Mouse (Mus musculus) kidney, postnatal 0 days (tissue): ENCODE results near the gene Gm11555. TPM values are rescaled to one million over a fixed set of nuclear protein-coding genes. Genes with fewer than 3 reads are reported as not detected.
"Not testable (repeated sequence)": the region's sequence is repeated elsewhere in the genome, so short reads cannot be mapped to it uniquely, and the experiment has no call there.

Experiments used
- ATAC-seq: fragments of 200-750 bp; cut with Nextera tagmentation; replicated peaks from 2 replicates; pipeline ENCODE4 v1.8.0; 2017; ENCODE audit warnings: low read depth, moderate number of reproducible peaks, moderate TSS enrichment, moderate library complexity; ENCODE audit not compliant: low FRiP score
- DNase-seq: peaks from one replicate; pipeline ENCODE4 v3.0.0-alpha.2; 2016; ENCODE audit warnings: low spot score
- H3K27ac ChIP-seq: fragments of 300-500 bp; sonication (generic); 2 replicates; pipeline ENCODE4 v1.5.1; 2014; ENCODE audit warnings: mild to moderate bottlenecking
- H3K27me3 ChIP-seq: fragments of 300-500 bp; sonication (generic); 2 replicates; pipeline ENCODE4 v1.6.1; 2014; ENCODE audit warnings: low read length, mixed read lengths; ENCODE audit not compliant: insufficient read depth
- H3K36me3 ChIP-seq: fragments of 300-500 bp; sonication (generic); 2 replicates; pipeline ENCODE4 v1.6.1; 2014; ENCODE audit warnings: low read length, mixed read lengths; ENCODE audit not compliant: insufficient read depth
- H3K4me1 ChIP-seq: fragments of 300-500 bp; sonication (generic); replicated peaks from 2 replicates; pipeline ENCODE4 v1.6.1; 2014; ENCODE audit warnings: antibody characterized with exemption, low read length, mixed read lengths; ENCODE audit not compliant: insufficient read depth
- H3K4me2 ChIP-seq: fragments of 300-500 bp; sonication (generic); 2 replicates; pipeline ENCODE4 v1.6.1; 2014; ENCODE audit warnings: mild to moderate bottlenecking, low read length, moderate library complexity, mixed read lengths
- H3K4me3 ChIP-seq: fragments of 300-500 bp; sonication (generic); replicated peaks from 2 replicates; pipeline ENCODE4 v1.5.1; 2014; ENCODE audit warnings: low read depth, low read length
- H3K9ac ChIP-seq: fragments of 300-500 bp; sonication (generic); 2 replicates; pipeline ENCODE4 v1.6.1; 2014; ENCODE audit warnings: low read depth, low read length
- H3K9me3 ChIP-seq: fragments of 300-500 bp; sonication (generic); replicated peaks from 2 replicates; pipeline ENCODE4 v1.6.1; 2016; ENCODE audit warnings: low read length, inconsistent platforms, mixed read lengths
- CTCF ChIP-seq: IDR thresholded peaks from 2 replicates; pipeline ENCODE4 v1.5.1; 2016; ENCODE audit warnings: antibody characterized with exemption, low read depth, mild to moderate bottlenecking, moderate library complexity
- WGBS: fragments of 180-500 bp; shearing (Covaris S2); extraction: QIAGEN DNeasy Blood & Tissue Kit; methylation state at CpG from one replicate; pipeline ENCODE4 v1.1.7; 2014; 5-methylcytosine and 5-hydroxymethylcytosine counted together
- polyA plus RNA-seq: library from polyadenylated mRNA; unstranded; fragments of >200 nt; fragmentation: Nextera tagmentation; extraction: Ambion mirVana; gene quantifications from 2 replicates; pipeline ENCODE4 v1.2.1, GENCODE M21; 2015

Gene Gm11555
- not detected in 2 replicates for polyA plus RNA-seq

DNA sequence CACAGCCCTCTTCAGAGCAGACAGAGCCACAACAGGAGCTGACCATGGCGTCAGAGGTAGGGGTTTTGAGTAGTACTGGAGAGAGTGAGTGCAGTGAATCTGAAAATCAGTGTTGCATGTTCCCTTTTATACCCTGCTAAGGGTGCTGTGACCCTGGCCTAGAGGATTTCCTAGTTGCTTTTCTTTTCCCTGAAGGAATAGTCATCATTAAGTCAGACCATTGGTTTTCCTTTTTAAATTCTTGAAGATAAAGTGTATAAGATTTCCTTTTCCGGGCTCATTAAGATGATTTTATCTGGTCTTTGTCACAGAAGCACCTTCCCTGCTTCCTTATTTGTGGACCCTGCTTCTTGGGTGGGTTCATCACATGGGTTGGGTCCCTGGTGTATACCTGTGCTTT, at the start of gene Gm11555:
TSS of gene Gm11555 (minus strand) at position 101 of the 400 bp plus-strand sequence.
- no peak within 1 kb of the TSS for H3K9ac ChIP-seq
- no peak within 1 kb of the TSS for H3K4me2 ChIP-seq
- no peaks in the 10 kb centered on the region for H3K4me1 ChIP-seq
- H3K4me3 ChIP-seq, result no peak within 1 kb of the TSS
- H3K36me3 ChIP-seq, result no peaks in the 10 kb centered on the region
- TF ChIP-seq CTCF, result no peak
- ATAC-seq, result no peak
- no peaks in the 10 kb centered on the region for H3K27me3 ChIP-seq
- 85% methylated on average over 2 of the region's 2 CpGs for WGBS
- no peaks in the 10 kb centered on the region for H3K9me3 ChIP-seq
- H3K27ac ChIP-seq, result no peak within 1 kb of the TSS
- DNase-seq, result no peak

GRCm38 (mm10) chr11:99690463-99690862, 40.4 kb upstream of the Gm11555 start, which contains the start of gene Gm14190:
Gene Gm14190, minus strand, starts transcription at chr11:99690740.
- Histone ChIP-seq H3K27ac (no peak within 1 kb of the TSS), H3K27me3 (no peaks in the 10 kb centered on the region), H3K36me3 (no peaks in the 10 kb centered on the region), H3K4me2 (no peak within 1 kb of the TSS), H3K9ac (no peak within 1 kb of the TSS), H3K9me3 (no peaks in the 10 kb centered on the region), H3K4me3 (no peak within 1 kb of the TSS), H3K4me1 (no peaks in the 10 kb centered on the region)
- ATAC-seq (no peak), DNase-seq (no peak)
- TF ChIP-seq CTCF, result no peak
- WGBS, result 80% methylated on average over 1 of the region's 1 CpGs

GRCm38 (mm10) chr11:99685235-99685634, 35.2 kb upstream of the Gm11555 start:
- not testable (repeated sequence) for H3K4me1 ChIP-seq, ATAC-seq, H3K9ac ChIP-seq, H3K36me3 ChIP-seq, H3K4me3 ChIP-seq, H3K4me2 ChIP-seq, H3K27me3 ChIP-seq, DNase-seq, H3K9me3 ChIP-seq, H3K27ac ChIP-seq
- WGBS, result 81% methylated on average over 1 of the region's 1 CpGs

- no peak overlapping the region for H3K27ac ChIP-seq
- H3K9ac ChIP-seq, result no peak overlapping the region
- no peaks in the 10 kb centered on the region for H3K9me3 ChIP-seq
- no peaks in the 10 kb centered on the region for H3K4me1 ChIP-seq
- H3K4me2 ChIP-seq, result no peak overlapping the region
- DNase-seq (no peak), ATAC-seq (no peak)
- 86% methylated on average over 2 of the region's 2 CpGs for WGBS
- no peak for TF ChIP-seq CTCF
- H3K27me3 ChIP-seq, result no peaks in the 10 kb centered on the region
- no peak overlapping the region for H3K4me3 ChIP-seq
- no peaks in the 10 kb centered on the region for H3K36me3 ChIP-seq
Measured at GRCm38 (mm10) chr11:99683481-99683880, 33.4 kb upstream of the Gm11555 start.

DNA sequence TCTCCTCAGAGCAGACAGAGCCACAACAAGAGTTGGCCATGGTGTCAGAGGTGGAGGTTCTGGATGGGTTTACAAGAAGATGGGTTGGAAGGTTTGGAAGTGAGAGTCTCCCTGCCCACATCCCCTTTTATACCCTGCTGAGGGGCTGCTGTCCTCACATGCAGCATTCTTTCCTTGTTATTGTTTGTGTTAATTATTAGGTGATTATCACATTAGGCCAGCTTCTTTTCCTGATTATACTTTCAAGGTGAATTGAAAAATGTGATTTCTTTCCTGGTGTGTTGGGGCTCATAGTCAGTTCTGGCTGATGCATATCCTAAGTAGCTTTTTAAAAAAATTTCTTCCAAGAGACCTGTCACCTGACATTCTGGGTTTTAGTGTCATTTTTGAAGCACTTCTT, 15.8 kb upstream of the Gm11555 start, which contains the start of gene Krtap4-6:
TSS of gene Krtap4-6 (minus strand) at position 101 of the 400 bp plus-strand sequence.
- no peak for TF ChIP-seq CTCF
- Histone ChIP-seq H3K4me2 (no peak within 1 kb of the TSS), H3K27me3 (no peaks in the 10 kb centered on the region), H3K4me1 (no peaks in the 10 kb centered on the region), H3K9ac (no peak within 1 kb of the TSS), H3K27ac (no peak within 1 kb of the TSS), H3K36me3 (no peaks in the 10 kb centered on the region), H3K4me3 (no peak within 1 kb of the TSS), H3K9me3 (no peaks in the 10 kb centered on the region)
- DNase-seq (no peak), ATAC-seq (no peak)

- Histone ChIP-seq H3K4me1 (no peaks in the 10 kb centered on the region), H3K27me3 (no peaks in the 10 kb centered on the region), H3K9ac (no peak overlapping the region), H3K4me3 (no peak overlapping the region), H3K27ac (no peak overlapping the region), H3K36me3 (no peaks in the 10 kb centered on the region), H3K9me3 (no peaks in the 10 kb centered on the region), H3K4me2 (no peak overlapping the region)
- no peak for TF ChIP-seq CTCF
- ATAC-seq (no peak), DNase-seq (no peak)
- 79% methylated on average over 10 of the region's 10 CpGs for WGBS
Measured at GRCm38 (mm10) chr11:99662802-99663201, 12.8 kb upstream of the Gm11555 start.

DNA sequence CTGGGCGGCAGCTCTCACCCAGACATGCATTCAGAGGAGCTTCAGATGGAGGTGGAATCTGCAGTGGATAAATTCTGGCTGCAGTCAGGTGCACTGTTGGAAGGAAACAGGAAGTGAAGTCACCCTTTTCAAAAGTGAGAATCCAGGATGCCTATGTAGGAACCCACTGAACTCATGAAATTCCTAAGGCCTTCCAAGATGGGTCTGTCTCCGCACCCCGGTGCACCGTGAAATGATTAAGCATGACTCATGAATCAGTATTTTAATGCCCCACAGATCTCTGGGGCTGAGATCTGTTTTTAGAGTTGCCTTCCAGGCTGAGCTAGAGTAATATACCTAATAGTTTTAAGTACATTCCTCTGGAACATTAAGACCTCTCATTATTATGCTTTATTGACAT, 9.2 kb upstream of the Gm11555 start:
- Histone ChIP-seq H3K27ac (no peak overlapping the region), H3K27me3 (no peaks in the 10 kb centered on the region), H3K36me3 (no peaks in the 10 kb centered on the region), H3K9me3 (no peaks in the 10 kb centered on the region), H3K4me1 (no peaks in the 10 kb centered on the region), H3K4me2 (no peak overlapping the region), H3K4me3 (no peak overlapping the region), H3K9ac (no peak overlapping the region)
- no peak for TF ChIP-seq CTCF
- WGBS, result 70% methylated on average over 4 of the region's 4 CpGs
- DNase-seq, result no peak
- ATAC-seq, result no peak

GRCm38 (mm10) chr11:99658467-99659010, 8.5 kb upstream of the Gm11555 start, which contains the start of gene Gm11563:
Gene Gm11563, minus strand, starts transcription at chr11:99658960.
- not testable (repeated sequence) for H3K27me3 ChIP-seq, H3K27ac ChIP-seq, DNase-seq, H3K4me1 ChIP-seq, H3K4me3 ChIP-seq, H3K4me2 ChIP-seq, H3K9ac ChIP-seq, ATAC-seq, H3K36me3 ChIP-seq, H3K9me3 ChIP-seq
- 54% methylated on average over 10 of the region's 10 CpGs for WGBS
